Mouse (Mus musculus) large intestine, adult 2 months (tissue): ENCODE data around the gene Gm10477. TPM values are rescaled to one million over a fixed set of nuclear protein-coding genes. Genes with fewer than 3 reads are reported as not detected.
"Not testable (repeated sequence)": the region's sequence is repeated elsewhere in the genome, so short reads cannot be mapped to it uniquely, and the experiment has no call there.

Experiments
- DNase-seq: peaks from one replicate; pipeline ENCODE4 v3.0.0-alpha.2; 2012; ENCODE audit warnings: low read depth, low spot score
- WGBS: fragments of 180-500 bp; shearing (Covaris S2); methylation state at CpG from one replicate; pipeline ENCODE4 v1.1.7; 2018; 5-methylcytosine and 5-hydroxymethylcytosine counted together
- polyA plus RNA-seq: library from polyadenylated mRNA; depleted of rRNA; stranded (reverse); fragments of >200 nt; gene quantifications from 2 replicates; pipeline ENCODE4 v1.2.3, GENCODE M21; 2012; rRNA removed

Gm10477 gene
- polyA plus RNA-seq = not detected in 2 replicates

DNA sequence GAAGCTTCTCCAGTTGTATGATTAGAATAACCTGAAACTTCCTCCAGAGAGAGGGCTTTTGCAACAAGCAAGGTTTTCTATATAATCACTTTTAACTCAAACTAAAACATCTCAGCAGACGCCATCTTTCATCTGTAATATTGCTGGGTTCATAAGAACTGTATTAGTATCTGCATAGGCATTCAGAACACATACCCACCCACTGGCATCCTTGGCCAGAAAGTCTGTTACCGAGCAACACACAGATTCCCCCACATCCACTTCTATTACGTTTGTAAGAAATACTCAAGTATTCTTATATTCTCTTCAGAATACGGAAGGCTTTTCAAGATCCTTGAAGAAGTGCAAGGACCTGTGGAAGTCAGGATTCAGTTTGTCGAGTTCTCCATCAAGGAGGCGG lies at the start of gene Gm10477:
Gene Gm10477, plus strand, starts transcription at position 301 of the 400 bp plus-strand sequence.
- WGBS = 83% methylated on average over 6 of the region's 6 CpGs
- DNase-seq = not testable (repeated sequence)

- WGBS = 75% methylated on average over 3 of the region's 3 CpGs
- no peak for DNase-seq
These were observed 47.0 kb upstream of the Gm10477 start for GRCm38 (mm10) chrX:56477553-56477952.

GRCm38 (mm10) chrX:56481906-56482305 lies 42.6 kb upstream of the Gm10477 start:
- DNase-seq = no peak
- WGBS = 76% methylated on average over 3 of the region's 3 CpGs

DNA sequence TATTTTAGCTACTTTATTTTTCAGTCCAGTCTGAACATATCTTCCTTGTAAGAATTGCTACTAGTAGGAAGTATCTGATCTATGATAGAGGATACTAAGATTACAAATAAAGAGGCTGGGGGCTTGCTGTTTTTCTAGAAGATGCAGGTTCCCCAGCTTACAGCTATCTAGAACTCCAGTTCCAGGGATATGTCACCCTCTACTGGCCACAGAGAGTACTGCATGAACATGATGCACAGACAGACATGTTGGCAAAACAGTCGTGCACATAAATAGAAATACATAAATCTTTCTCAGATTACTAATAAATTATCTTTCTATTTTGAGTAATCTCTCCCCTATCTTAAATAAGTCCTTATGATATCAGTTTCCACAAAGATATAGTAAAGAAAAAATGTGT lies 34.8 kb upstream of the Gm10477 start:
- WGBS = 11% methylated on average over 1 of the region's 1 CpGs
- DNase-seq = no peak

- no peak for DNase-seq
- WGBS = 79% methylated on average over 7 of the region's 7 CpGs
These were observed 27.3 kb upstream of the Gm10477 start for GRCm38 (mm10) chrX:56497241-56497640.

GRCm38 (mm10) chrX:56531266-56531665 lies 6.7 kb downstream of the Gm10477 start:
- no peak for DNase-seq
- 11% methylated on average over 3 of the region's 3 CpGs for WGBS

- WGBS = 49% methylated on average over 4 of the region's 4 CpGs
- no peak for DNase-seq
These were observed 12.6 kb downstream of the Gm10477 start for GRCm38 (mm10) chrX:56537162-56537561.

GRCm38 (mm10) chrX:56549506-56549905 lies 25.0 kb downstream of the Gm10477 start, which contains the start of gene Gm648:
Gm648 (minus strand) TSS chrX:56549606.
- WGBS = 89% methylated on average over 7 of the region's 7 CpGs
- DNase-seq = no peak

DNA sequence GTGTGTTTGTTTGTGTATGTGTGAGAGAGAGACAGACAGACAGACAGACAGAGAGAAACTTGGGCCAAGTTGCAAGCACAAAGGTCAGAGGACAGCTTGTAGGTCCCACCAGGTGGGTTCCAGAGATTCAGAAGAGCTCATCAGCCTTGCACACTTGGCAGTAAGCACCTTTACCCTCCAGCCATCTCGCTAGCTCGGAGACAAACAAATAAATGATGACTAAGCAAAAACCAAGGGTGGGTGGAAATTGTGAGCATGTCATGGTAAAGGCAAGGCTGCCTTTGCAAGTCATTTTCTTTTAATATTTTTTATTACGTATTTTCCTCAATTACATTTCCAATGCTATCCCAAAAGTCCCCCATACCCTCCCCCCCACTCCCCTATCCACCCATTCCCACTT lies 29.0 kb downstream of the Gm10477 start:
- WGBS = 65% methylated on average over 3 of the region's 3 CpGs
- no peak for DNase-seq

DNA sequence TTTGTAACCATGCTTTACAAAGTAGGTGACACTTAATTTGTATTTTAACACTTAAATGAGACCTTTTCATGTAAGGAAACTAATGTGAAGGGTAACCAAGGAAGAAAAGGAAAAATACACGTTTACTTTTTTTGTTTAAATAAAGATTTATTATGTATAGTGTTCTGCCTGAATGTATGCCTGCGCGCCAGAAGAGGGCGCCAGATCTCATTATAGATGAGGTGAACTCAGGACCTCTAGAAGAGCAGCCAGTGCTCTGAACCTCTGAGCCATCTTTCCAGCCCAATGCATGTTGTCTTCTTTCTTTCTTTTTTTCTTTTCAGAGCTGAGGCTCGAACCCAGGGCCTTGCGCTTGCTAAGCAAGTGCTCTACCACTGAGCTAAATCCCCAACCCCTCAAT lies 47.9 kb downstream of the Gm10477 start:
- DNase-seq = peak; percentile 0

More for the DNA sequence above, 47.9 kb downstream of the Gm10477 start:
- 22% methylated on average over 6 of the region's 6 CpGs for WGBS

Other genes starting within 250 kb of the Gm10477 start
- gene Zfp449, start 178.3 kb upstream of the Gm10477 start, polyA plus RNA-seq = 0.14 TPM in 2 replicates
- gene Smim10l2a, start 150.2 kb upstream of the Gm10477 start, polyA plus RNA-seq = 0.34 and 0.47 TPM in 2 replicates
- not detected in 2 replicates for gene Gm2174, start 76.8 kb upstream of the Gm10477 start, polyA plus RNA-seq
- 4.9 and 8.3 TPM in 2 replicates for gene Ints6l, start 69.9 kb upstream of the Gm10477 start, polyA plus RNA-seq
- gene Gm648, start 24.9 kb downstream of the Gm10477 start, polyA plus RNA-seq = not detected in 2 replicates
- gene Mmgt1, start 73.3 kb downstream of the Gm10477 start, polyA plus RNA-seq = 6.3 and 7.0 TPM in 2 replicates
- 9.5 and 16.3 TPM in 2 replicates for gene Slc9a6, start 85.0 kb downstream of the Gm10477 start, polyA plus RNA-seq
- gene Fhl1, start 207.0 kb downstream of the Gm10477 start, polyA plus RNA-seq = 103 and 159 TPM in 2 replicates